Mouse (Mus musculus) regulatory T cell (primary cell): ENCODE measurements at regions not wholly inside any gene's neighbourhood (a gene's known extent, or its start where the extent isn't known, plus 50 kb on each side); places are given as distances from the start of the nearest gene placed in this dataset.
"Not testable (repeated sequence)": the region's sequence is repeated elsewhere in the genome, so short reads cannot be mapped to it uniquely, and the experiment has no call there.

Experiments
- in situ Hi-C: fragments of 300-600 bp; cut with MboI, MseI; formaldehyde crosslinking; loops from one replicate; pipeline ENCODE4 v1.15.1; 2025; ENCODE audit warnings: high pct_unique_total_duplicates

GRCm38 (mm10) chr10:96188168-96188567 lies 51.8 kb downstream of the Gm5426 start:
- in situ Hi-C loops, result no loop called here

DNA sequence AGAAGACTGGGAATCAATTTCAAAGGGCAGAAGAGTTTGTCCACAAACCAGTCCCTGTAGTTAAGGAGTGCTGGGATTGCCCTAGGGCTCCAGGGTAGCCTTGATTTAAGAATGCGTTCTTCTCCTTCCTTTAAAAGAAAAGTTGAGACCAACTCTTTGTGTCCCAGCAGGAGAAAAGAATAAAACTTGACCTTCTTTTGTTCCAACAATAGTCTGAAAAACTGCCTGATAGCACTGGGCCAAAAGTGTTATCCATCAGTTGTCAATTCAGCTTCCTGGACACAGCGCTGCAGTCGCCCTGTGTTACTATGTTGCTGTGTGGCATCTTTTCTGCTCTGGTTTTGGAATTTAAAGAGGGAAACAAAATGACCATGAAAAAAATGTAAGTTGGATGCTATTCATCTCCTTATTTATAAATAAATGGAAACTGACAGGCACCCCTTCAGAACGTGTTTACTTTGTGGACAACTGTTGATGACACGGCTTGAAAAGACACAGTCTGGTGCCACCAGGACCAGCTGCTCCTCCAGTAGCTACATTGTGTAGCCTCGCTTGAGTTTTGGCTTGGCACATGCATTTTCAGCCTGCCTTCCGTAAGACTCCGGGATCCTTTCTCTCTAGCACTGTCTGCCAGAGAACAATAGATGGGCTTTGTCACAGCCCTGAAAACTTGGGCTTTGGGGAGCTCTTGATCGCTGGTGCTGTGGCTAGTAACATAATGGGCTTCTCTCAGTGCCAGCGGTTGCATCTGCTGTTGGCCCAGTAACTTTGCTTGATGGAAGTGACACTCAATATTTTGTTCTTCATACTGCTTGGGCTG lies 54.0 kb downstream of the Gm5426 start:
- in situ Hi-C loops, result no loop called here

GRCm38 (mm10) chr10:96200932-96201641 lies 64.7 kb downstream of the Gm5426 start:
- in situ Hi-C loops, result loop anchor here (25.0 kb wide), 1 partner anchor 136 kb away; no protein-coding TSS in a partner anchor

DNA sequence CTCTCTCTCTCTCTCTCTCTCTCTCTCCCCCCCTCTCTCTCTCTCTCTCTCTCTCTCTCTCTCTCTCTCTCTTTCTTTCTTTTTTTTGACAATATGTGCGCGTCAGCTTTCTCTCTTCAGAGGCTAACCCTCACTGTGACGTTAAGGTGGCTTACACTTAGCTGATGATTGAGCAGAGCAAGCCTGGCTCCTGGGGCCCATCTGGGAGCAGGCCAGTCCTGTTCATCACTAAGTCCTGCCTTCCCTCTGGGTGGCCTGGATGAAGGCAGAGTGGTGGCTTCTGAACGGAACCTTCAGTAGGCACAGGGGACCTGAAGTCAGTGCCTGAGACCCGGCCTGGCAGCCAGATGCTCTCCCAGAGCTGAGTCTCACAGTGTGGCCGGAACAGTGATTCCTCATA lies 65.5 kb downstream of the Gm5426 start:
- in situ Hi-C loops, result loop anchor here (25.0 kb wide), 1 partner anchor 135 kb away; no protein-coding TSS in a partner anchor

- in situ Hi-C loops, result loop anchor here (25.0 kb wide), 1 partner anchor 134 kb away; no protein-coding TSS in a partner anchor
Measured at GRCm38 (mm10) chr10:96202871-96203270, 66.5 kb downstream of the Gm5426 start.

- in situ Hi-C loops, result loop anchor here (25.0 kb wide), 1 partner anchor 133 kb away; no protein-coding TSS in a partner anchor
Measured at GRCm38 (mm10) chr10:96204198-96204597, 67.8 kb downstream of the Gm5426 start.

- in situ Hi-C loops, result loop anchor here (25.0 kb wide), 1 partner anchor 128 kb away; no protein-coding TSS in a partner anchor
Measured at GRCm38 (mm10) chr10:96209171-96209570, 72.8 kb downstream of the Gm5426 start.

- in situ Hi-C loops, result loop anchor here (10.0 to 25.0 kb wide), 2 partner anchors 126 to 1124 kb away; no protein-coding TSS in a partner anchor
Measured at GRCm38 (mm10) chr10:96211189-96211588, 74.8 kb downstream of the Gm5426 start.

GRCm38 (mm10) chr10:96213876-96214275 lies 77.5 kb downstream of the Gm5426 start:
- in situ Hi-C loops, result loop anchor here (10.0 to 25.0 kb wide), 2 partner anchors 123 to 1121 kb away; no protein-coding TSS in a partner anchor

DNA sequence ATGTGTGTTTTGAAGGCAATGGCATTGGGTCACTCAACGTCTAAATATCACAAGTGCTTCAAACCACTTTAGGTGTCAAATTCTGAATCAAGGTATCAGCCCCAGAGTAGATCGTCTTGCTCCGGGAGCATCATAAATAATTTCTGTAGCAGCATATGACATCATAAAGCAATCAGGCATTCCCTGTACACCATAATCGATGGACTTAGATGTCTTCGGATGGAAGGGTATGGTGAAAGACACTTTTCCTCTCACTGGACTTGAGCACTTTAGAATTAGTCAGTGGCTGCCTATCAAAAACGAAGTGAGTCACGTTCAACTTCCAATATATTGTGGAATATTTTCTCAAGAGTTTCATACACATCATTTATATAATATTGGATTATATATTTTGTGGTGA lies 77.9 kb downstream of the Gm5426 start:
- in situ Hi-C loops, result loop anchor here (10.0 to 25.0 kb wide), 2 partner anchors 123 to 1121 kb away; no protein-coding TSS in a partner anchor

DNA sequence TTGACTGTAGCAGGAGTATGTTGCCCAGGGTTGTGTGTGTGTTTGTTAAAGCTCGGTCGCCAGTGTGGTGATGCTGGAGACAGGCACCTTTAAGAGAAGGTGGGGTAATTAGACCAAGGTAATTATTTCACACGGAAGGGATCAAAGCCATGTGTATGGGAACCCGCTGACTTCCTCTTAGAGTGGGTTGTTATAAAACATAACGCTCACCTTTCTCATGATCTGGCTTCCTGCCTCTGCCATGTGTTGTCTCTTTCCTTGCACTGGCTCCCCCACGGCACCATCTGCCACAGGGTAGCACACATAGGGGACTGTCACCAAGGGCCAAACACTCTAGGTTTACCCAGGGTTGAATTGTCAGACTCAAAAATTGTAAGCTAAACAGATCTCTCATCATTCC lies 78.5 kb downstream of the Gm5426 start:
- in situ Hi-C loops, result loop anchor here (5.0 to 25.0 kb wide), 6 partner anchors 57 to 1120 kb away; no protein-coding TSS in a partner anchor

- in situ Hi-C loops, result loop anchor here (25.0 kb wide), 1 partner anchor 117 kb away; no protein-coding TSS in a partner anchor
Measured at GRCm38 (mm10) chr10:96220731-96221130, 84.3 kb downstream of the Gm5426 start.

DNA sequence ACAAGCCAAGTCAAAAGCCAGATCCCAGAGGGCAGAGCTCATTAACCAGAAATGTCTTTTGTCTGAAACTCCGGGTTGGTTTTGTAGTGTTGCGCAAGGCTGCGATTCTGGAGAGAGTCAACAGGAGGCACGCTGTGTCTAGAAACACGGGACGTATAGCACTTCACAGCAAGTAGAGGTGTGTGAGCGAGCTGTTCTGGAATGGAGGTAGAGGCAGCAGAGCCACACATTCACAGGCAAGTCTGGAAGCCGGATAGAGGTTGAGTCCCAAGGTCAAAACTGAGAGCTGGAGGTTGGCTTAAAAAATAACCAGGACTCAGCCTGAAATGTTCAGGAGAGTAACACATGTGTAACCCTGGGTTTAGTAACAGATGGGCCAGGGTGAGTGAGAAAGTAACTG lies 94.0 kb downstream of the Gm5426 start:
- in situ Hi-C loops, result no loop called here

GRCm38 (mm10) chr10:96231309-96231708 lies 94.9 kb downstream of the Gm5426 start:
- in situ Hi-C loops, result no loop called here

DNA sequence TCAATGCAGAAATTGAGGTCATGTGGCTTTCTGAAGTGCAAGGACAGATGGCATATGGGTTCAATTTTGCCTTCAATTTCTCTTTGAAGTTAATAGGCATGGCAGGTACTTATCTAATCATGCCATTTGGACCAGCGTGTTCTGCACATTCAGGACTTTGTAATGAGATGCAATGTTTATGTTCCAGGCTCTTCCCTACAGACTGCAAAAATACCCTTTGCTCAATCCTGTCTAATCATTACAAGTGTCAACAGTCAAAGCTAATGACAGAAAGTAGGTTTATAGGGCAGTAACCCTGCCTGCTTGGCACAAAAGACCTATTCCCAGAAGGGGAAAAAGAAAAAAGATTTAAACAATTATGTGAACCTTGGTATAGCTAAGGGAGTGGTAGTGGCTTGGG lies 96.5 kb downstream of the Gm5426 start:
- in situ Hi-C loops, result no loop called here

GRCm38 (mm10) chr10:96234564-96235412 lies 98.4 kb downstream of the Gm5426 start:
- in situ Hi-C loops, result no loop called here

DNA sequence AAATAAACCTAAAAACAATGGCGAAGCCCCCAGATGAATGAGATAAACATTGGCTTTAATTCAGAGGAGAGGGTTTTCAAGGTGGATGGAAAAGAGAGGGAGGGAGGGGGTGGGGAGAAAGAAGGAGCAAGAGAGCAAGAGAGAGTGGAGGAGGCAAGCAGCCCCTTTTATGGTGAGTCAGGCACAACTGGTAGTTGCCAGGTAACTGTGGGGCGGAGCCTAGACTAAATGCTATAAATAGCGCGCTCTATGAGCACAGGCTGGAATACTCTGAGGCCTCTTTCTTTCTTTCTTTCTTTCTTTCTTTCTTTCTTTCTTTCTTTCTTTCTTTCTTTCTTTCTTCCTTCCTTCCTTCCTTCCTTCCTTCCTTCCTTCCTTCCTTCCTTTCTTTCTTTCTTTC lies 99.6 kb downstream of the Gm5426 start:
- in situ Hi-C loops, result not testable (repeated sequence)

DNA sequence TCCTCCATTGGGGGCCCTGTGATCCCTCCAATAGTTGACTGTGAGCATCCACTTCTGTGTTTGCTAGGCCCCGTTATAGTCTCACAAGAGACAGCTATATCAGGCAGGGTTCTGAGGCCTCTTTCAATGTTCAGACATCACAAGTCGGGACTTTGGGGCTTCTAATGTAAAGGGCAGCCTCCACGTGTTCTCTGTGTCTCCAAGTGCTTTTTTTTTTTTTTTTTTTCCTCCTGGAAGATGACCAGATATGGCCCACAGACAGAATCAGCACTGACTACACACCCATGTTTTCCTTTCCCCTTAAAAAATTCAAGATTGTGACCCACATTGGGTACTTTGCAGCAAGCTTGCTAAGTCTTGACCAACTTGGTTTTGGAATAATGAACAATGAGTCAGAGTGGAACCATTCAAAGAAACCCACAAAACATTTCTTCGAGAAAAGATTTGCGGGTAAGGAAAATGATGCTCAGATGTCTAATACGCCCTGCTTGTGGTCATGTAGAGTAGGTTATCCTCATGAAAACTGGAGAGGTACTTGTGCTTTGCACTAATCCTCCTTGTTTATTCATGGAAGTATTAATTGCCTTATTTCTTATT lies 100.5 kb downstream of the Gm5426 start:
- in situ Hi-C loops, result no loop called here

DNA sequence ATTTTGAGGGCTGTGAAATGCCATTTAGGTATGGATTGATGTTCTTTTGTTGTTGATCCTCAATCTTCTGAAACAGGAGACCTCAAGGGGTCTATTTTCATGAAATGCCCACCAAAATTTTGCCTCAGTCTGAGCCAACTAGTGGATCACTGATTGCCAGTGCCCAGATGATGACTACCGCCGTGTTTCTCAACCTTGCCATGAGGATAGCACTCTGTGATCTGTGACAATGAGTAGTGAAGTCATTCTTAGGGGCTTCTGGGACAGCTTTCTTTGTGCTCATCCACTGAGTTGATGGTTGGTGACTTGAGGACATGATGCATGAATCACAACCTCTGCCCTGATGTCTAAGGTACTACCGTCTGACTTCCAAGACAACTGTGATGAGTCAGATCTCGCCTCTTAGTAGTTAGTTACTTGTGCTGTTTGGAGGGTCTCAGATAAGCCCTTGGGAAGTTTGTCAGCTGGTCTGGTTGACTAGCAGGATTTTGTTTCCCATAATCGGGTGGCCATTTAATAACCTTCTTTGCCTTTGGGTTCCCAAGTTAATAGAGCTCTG lies 101.2 kb downstream of the Gm5426 start:
- in situ Hi-C loops, result no loop called here

DNA sequence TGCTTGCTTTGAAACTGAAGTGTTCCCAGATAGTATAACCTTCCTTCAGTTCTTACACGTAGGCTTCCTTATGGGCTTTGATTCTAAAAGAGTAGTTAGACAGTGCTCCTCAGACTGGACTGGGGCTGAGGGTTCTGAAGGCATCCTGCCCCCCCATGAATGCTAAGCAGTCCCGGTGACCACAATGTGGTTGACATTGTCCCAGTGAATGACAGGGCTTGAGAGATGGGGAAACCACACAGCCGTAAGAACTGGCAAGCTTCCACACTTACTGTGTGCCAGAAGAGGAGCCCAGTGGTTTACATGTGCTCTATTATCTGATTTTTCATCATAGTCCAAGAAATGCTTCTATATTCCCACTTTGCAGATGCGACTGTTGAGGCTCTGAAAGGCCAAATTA lies 101.8 kb downstream of the Gm5426 start:
- in situ Hi-C loops, result no loop called here

DNA sequence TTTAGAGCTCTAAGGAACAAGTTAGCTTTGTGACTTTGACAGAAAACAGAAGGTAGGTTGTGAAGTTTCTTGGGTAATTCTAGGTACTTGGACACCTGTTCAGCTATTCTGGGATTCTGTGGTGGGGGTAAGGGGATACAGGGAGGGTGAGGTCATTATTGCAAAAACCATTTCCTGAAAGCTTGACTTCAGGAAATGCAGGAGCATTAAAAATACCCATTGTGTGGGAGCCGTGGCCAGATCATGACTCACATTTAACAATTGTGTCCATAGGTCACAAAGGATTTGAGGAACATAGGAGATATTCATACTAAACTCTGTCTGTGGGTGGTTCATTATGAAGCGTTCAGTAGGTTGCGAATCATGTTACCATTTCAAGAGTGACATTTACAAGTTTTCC lies 102.4 kb downstream of the Gm5426 start:
- in situ Hi-C loops, result no loop called here
